Comparison of ENCODE assay signal across 24 mouse cellular contexts in genomic region chr16:11614401-11615014, GRCm38 (mm10).
A peak's percentile ranks its signal among the peaks of the same experiment; 100 is the strongest.
DNase-seq lines count a peak whose midpoint lies in the region; ATAC-seq lines count a peak whose summit lies in the region.
"Had no signal": no experiment of that assay in that cellular context is flagged by ENCODE, and none has a peak within 500 bp of the region (broad histone marks: within the 10 kb centered on the region; RNA-seq: fewer than 3 reads in every experiment).

No protein-coding gene starts in this region.

- no peak overlapping the region for H3K9ac ChIP-seq in liver, embryonic 12.5 days
- H3K9ac ChIP-seq: heart, embryonic 12.5 days; hindbrain, embryonic 12.5 days; midbrain, embryonic 13.5 days; neural tube, embryonic 12.5 days had no signal

- ATAC-seq in liver, embryonic 12.5 days: peak; percentile 92
- ATAC-seq in megakaryocyte progenitor cell, adult 5-6 weeks (replicated peaks; ENCODE audit: poor library complexity): peak; percentile 83
- ATAC-seq: forebrain, embryonic 14.5 days; midbrain, embryonic 13.5 days had no signal

- no peaks in the 10 kb centered on the region for H3K9me3 ChIP-seq in liver, embryonic 12.5 days (replicated peaks)
- H3K9me3 ChIP-seq: limb, embryonic 10.5 days had no signal

- intact Hi-C loops in left cerebral cortex, postnatal 14 days (cut with DNase I): no loop called here

- H3K27ac ChIP-seq in liver, embryonic 12.5 days: peak overlapping the region; percentile 66
- H3K27ac ChIP-seq: hindbrain, embryonic 12.5 days; limb, embryonic 10.5 days; midbrain, embryonic 13.5 days; neural tube, embryonic 12.5 days had no signal

- H3K36me3 ChIP-seq in liver, embryonic 12.5 days: no peaks in the 10 kb centered on the region
- H3K36me3 ChIP-seq: heart, embryonic 12.5 days; hindbrain, embryonic 12.5 days; limb, embryonic 10.5 days; neural tube, embryonic 12.5 days had no signal

- no peak overlapping the region for H3K4me3 ChIP-seq in liver, embryonic 12.5 days
- H3K4me3 ChIP-seq: heart, embryonic 12.5 days; hindbrain, embryonic 12.5 days; limb, embryonic 10.5 days; midbrain, embryonic 13.5 days; neural tube, embryonic 12.5 days had no signal

- 45% methylated on average over 3 of the region's 3 CpGs for WGBS in liver, embryonic 12.5 days (ENCODE audit: insufficient replicate concordance)

- peak; percentile 43 to 86 for DNase-seq in adrenal gland, adult (ENCODE audit: inconsistent age in 2 of 2, low spot score in 1 of 2)
- DNase-seq in adrenal gland, postnatal 25 days: no peak
- peak; percentile 11 to 20 for DNase-seq in adrenal gland, postnatal 36 days
- no peak for DNase-seq in urinary bladder, adult 18-20 months (ENCODE audit: low spot score in 2 of 2)
- DNase-seq in left cerebral cortex, postnatal 14 days (ENCODE audit: low spot score in 2 of 2): no peak
- no peak for DNase-seq in layer of hippocampus, adult 9-11 months
- DNase-seq: cerebellum, adult 18-20 months; cerebellum, postnatal 14 days; gastrocnemius, postnatal 10 days; heart, postnatal 10 days; kidney, adult 11 months; kidney, postnatal 4 days; lung, postnatal 10 days; retina, postnatal 1 day; right cerebral cortex, postnatal 25 days; spleen, adult 18-20 months had no signal

- H3K4me2 ChIP-seq in liver, embryonic 12.5 days: peak overlapping the region; percentile 18
- H3K4me2 ChIP-seq: heart, embryonic 12.5 days; hindbrain, embryonic 12.5 days; midbrain, embryonic 13.5 days; neural tube, embryonic 12.5 days had no signal

- H3K27me3 ChIP-seq in liver, embryonic 12.5 days (replicated peaks): no peaks in the 10 kb centered on the region
- H3K27me3 ChIP-seq: heart, embryonic 12.5 days; hindbrain, embryonic 12.5 days; midbrain, embryonic 13.5 days; neural tube, embryonic 12.5 days had no signal

- H3K4me1 ChIP-seq in liver, embryonic 12.5 days: peaks cover 45% of the 10 kb centered on the region
- H3K4me1 ChIP-seq: heart, embryonic 12.5 days; hindbrain, embryonic 12.5 days; limb, embryonic 10.5 days; midbrain, embryonic 13.5 days; neural tube, embryonic 12.5 days had no signal

Comparison
In these comparisons a context has a peak if more than half of its experiments do, and no peak if none do; other contexts are left out.
1. DNase-seq: peak in adrenal gland, adult (2 of 2) and adrenal gland, postnatal 36 days (2 of 2); none in adrenal gland, postnatal 25 days (single experiment), urinary bladder, adult 18-20 months (0 of 2), left cerebral cortex, postnatal 14 days (0 of 2) and layer of hippocampus, adult 9-11 months (single experiment).